Mouse (Mus musculus): ENCODE results near the gene Gpr75.

DNA sequence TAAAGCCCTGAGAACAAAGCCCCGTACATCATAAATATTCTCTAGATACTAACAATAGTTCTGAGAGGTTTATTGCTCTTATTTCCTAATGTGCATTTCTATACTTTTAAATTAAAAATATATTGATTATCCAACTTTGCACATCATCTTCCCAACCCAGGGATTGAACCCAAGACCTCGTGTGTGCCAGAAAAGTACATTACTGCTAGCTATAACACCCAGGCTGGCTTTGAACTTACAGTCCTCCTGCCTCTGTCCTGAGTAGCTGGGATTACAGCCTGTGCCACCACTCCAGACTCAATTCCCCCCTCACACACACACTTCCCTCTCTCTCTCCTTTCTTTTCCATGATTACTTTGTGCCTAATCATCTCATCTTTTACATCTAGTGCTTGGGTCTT is 3.0 kb downstream of the Gpr75 start:
- TF ChIP-seq POLR2A (IDR thresholded peaks at IDR 0.05; ENCODE audit: borderline replicate concordance, control insufficient read depth, low read depth, low read length) (no peak), CTCF (IDR thresholded peaks at IDR 0.05; ENCODE audit: control insufficient read depth, insufficient read depth, low read length) (no peak)

All from bone marrow, adult 2 months (tissue).